Mouse (Mus musculus) E14TG2a.4 (cell line): ENCODE results near the gene Picalm.
"Not testable (repeated sequence)": the region's sequence is repeated elsewhere in the genome, so short reads cannot be mapped to it uniquely, and the experiment has no call there.

ENCODE experiments used
- H3K27me3 ChIP-seq: 2 replicates; pipeline ENCODE4 v1.6.1; 2014; ENCODE audit warnings: low read length, control low read depth; ENCODE audit not compliant: insufficient read depth
- H3K36me3 ChIP-seq: 2 replicates; pipeline ENCODE4 v1.6.1; 2014; ENCODE audit warnings: low read length, control low read depth; ENCODE audit not compliant: insufficient read depth
- H3K4me1 ChIP-seq: replicated peaks from 2 replicates; pipeline ENCODE4 v1.6.1; 2014; ENCODE audit warnings: low read depth, low read length, control low read depth
- H3K4me3 ChIP-seq: replicated peaks from 2 replicates; pipeline ENCODE4 v1.5.1; 2014; ENCODE audit warnings: mild to moderate bottlenecking, low read length
- H3K9me3 ChIP-seq: 2 replicates; pipeline ENCODE4 v1.6.1; 2014; ENCODE audit warnings: low read length, control low read depth
- CTCF ChIP-seq: conservative IDR thresholded peaks from 2 replicates; pipeline ENCODE4 v1.5.1; 2014; ENCODE audit warnings: low read length
- NANOG ChIP-seq: IDR thresholded peaks from 2 replicates; pipeline ENCODE4 v1.6.1; 2014; ENCODE audit warnings: borderline replicate concordance, low read length, mixed read lengths
- POU5F1 ChIP-seq: IDR thresholded peaks from 2 replicates; pipeline ENCODE4 v1.6.1; 2014; ENCODE audit warnings: low read length, borderline replicate concordance

Picalm gene

DNA sequence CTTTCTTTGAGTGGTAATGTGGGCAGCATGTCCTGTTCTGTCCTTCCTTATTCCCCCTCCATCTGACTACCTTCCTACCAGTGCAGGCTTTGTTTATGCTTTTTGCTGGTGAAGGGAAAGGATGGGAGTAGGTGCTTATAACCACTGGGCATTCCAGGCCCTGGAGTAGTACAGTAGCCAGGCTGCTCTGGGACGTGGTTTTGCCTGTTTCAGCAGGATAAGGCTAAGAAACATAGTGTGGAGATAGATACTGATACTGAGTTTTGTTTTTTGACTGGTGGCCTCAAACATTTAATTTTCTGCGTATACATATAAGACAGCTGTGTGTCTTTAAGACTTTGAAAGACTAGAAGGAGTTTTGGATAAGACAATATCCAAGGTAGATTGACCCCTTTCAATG lies 73.9 kb downstream of the Picalm start:
- H3K4me3 ChIP-seq, result no peak overlapping the region
- no peaks in the 10 kb centered on the region for H3K27me3 ChIP-seq
- no peaks in the 10 kb centered on the region for H3K9me3 ChIP-seq
- H3K36me3 ChIP-seq, result peaks cover 65% of the 10 kb centered on the region
- H3K4me1 ChIP-seq, result no peaks in the 10 kb centered on the region; the same call in 1 of the 2 replicates
- TF ChIP-seq NANOG, result no peak
- no peak for TF ChIP-seq CTCF
- TF ChIP-seq POU5F1, result no peak

DNA sequence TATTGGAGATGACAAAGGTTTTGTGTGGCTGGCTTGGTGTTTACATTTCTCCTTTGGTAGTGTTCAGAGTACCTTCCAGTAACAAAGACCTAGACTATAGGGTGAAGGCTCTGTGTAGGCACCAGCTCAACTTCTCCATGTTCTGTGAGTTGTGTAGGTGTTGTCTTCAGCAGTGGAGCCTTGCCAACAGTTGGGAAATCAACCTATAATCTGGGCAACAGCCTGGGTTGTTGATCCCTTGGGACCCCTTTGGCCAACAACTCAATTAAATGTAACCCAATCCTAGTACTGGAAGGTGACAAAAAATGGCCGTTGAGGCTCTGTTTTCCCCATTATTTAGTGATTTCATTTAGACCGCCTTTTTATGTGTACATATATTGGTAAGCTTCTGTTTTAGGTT lies 80.1 kb downstream of the Picalm start:
- no peak for TF ChIP-seq NANOG
- no peak for TF ChIP-seq POU5F1
- TF ChIP-seq CTCF, result no peak
- H3K4me3 ChIP-seq, result no peak overlapping the region
- H3K27me3 ChIP-seq, result no peaks in the 10 kb centered on the region
- H3K4me1 ChIP-seq, result no peaks in the 10 kb centered on the region; the same call in none of the 2 replicates
- peaks cover 22% of the 10 kb centered on the region for H3K9me3 ChIP-seq
- H3K36me3 ChIP-seq, result peaks cover 41% of the 10 kb centered on the region

DNA sequence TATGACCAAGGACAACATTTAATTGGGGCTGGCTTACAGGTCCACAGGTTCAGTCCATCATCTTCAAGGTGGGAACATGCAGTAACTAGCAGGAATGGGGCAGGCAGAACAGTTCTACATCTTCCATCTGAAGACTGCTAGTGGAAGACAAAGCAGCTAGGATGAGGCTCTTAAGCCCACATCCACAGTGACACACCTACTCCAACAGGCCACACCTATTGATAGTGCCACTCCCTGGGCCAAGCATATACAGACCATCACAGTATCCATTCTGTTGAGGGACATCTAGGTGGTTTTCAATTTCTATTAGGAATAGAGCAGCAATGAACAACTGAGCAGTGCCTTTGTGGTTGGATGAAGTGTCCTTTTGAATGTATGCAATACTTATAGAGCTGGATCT lies 80.9 kb downstream of the Picalm start:
- H3K36me3 ChIP-seq, result peaks cover 36% of the 10 kb centered on the region
- H3K27me3 ChIP-seq, result no peaks in the 10 kb centered on the region
- no peaks in the 10 kb centered on the region; the same call in 1 of the 2 replicates for H3K4me1 ChIP-seq
- no peak overlapping the region for H3K4me3 ChIP-seq
- H3K9me3 ChIP-seq, result peaks cover 25% of the 10 kb centered on the region
- TF ChIP-seq POU5F1 (no peak), NANOG (no peak), CTCF (no peak)

DNA sequence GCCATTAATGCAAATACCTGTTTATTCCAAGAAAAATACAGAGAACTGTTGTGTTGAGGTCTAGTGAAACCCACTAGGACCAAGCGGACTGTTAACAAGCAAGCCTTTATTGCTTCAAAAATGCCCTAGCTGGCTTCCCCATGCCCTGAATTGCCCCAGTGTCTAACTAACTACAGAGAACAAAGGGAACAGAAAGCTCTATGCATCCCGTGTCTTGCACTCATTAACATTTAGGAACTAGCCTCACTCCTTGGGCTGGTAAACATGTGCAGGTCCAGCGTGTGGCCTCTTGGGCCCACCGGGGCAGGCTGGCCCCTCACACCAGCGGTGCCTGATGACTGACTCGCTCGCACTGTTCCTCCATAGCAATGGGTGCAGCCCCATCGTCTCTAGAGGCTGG lies 86.5 kb downstream of the Picalm start:
- Histone ChIP-seq H3K27me3 (no peaks in the 10 kb centered on the region), H3K4me1 (no peaks in the 10 kb centered on the region), H3K9me3 (peaks cover 25% of the 10 kb centered on the region), H3K36me3 (no peaks in the 10 kb centered on the region), H3K4me3 (no peak overlapping the region)
- TF ChIP-seq NANOG (no peak), POU5F1 (no peak), CTCF (no peak)

DNA sequence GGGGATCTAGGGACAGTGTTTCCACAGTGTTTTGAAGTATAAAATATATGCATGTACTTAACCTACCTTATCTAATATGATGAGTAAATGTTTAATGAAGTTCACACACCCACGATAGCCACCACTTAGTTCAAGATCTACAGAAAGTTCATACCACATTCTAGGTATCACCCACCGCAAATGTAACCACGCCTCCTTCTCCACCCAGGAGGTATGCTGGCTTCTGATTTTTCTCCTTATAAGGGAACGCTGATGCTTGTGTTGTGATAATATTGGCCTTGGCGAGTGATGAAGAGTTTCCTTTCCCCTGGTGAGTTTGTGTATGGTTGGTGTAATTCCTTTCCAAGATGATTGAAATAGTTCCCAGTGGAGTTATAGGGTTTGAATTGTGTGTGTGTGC lies 88.1 kb downstream of the Picalm start:
- no peaks in the 10 kb centered on the region for H3K4me1 ChIP-seq

DNA sequence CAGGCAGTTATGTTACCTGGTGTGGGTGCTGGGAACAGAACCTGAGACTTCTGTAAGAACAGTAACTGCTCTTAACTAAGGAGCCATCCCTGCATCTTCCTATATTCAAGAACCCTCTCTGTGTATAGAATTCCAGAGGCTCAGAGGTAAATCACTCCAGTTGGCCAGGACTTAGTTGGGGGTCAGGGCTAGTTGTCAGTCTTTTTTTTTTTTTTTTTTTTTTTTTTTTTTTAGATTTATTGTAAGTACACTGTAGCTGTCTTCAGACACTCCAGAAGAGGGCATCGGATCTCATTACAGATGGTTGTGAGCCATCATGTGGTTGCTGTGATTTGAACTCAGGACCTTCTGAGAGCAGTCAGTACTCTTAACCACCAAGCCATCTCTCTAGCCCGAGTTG lies 91.5 kb downstream of the Picalm start:
- Histone ChIP-seq H3K27me3 (no peaks in the 10 kb centered on the region), H3K4me3 (no peak overlapping the region), H3K9me3 (no peaks in the 10 kb centered on the region), H3K36me3 (no peaks in the 10 kb centered on the region), H3K4me1 (no peaks in the 10 kb centered on the region)
- TF ChIP-seq CTCF (no peak), NANOG (no peak), POU5F1 (no peak)

More for the DNA sequence above, 88.1 kb downstream of the Picalm start:
- H3K36me3 ChIP-seq, result no peaks in the 10 kb centered on the region
- H3K27me3 ChIP-seq, result no peaks in the 10 kb centered on the region
- peaks cover 22% of the 10 kb centered on the region for H3K9me3 ChIP-seq
- TF ChIP-seq CTCF (no peak), NANOG (no peak), POU5F1 (no peak)
- H3K4me3 ChIP-seq, result no peak overlapping the region

DNA sequence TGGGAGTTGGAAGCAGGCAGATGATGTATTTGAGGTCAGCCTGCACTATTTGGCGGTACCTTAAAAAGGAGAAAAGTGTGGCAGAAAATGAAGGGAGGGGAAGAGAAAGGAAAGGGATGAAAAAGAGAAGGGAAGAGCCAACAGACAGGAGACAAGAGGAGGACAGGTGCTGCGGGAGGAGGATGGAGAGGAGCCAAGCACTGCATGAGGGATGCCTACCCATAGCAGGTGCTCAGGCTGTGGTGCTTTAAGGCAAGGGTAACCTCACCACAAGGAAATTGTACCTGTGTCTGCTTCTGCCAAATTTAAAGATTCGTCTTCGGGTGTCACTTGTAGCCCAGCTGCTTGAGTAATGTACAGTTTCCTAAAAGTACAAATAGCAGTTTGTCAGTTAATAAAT lies 98.1 kb downstream of the Picalm start:
- TF ChIP-seq POU5F1, result no peak
- TF ChIP-seq CTCF, result no peak
- no peak for TF ChIP-seq NANOG

DNA sequence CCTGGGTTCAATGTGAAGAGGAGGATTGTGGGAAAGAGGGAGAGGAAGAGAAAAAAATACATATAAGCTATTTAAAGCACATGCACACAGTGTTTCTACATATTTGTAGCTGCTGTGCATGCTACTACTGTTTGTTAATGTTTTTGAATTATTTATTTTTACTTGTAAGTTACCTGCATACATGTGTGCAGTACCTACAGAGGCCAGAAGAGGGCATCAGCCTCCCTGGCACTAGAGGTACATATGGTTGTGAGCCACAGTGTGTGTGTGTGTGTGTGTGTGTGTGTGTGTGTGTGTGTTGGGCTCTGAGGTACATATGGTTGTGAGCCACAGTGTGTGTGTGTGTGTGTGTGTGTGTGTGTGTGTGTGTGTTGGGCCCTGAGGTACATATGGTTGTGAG lies 98.9 kb downstream of the Picalm start:
- not testable (repeated sequence) for H3K27me3 ChIP-seq, H3K36me3 ChIP-seq, H3K4me3 ChIP-seq, H3K4me1 ChIP-seq, H3K9me3 ChIP-seq
- TF ChIP-seq CTCF, result peak; percentile 67

More for the DNA sequence above, 98.1 kb downstream of the Picalm start:
- Histone ChIP-seq H3K36me3 (no peaks in the 10 kb centered on the region), H3K4me1 (no peaks in the 10 kb centered on the region), H3K4me3 (no peak overlapping the region), H3K27me3 (no peaks in the 10 kb centered on the region), H3K9me3 (no peaks in the 10 kb centered on the region)

DNA sequence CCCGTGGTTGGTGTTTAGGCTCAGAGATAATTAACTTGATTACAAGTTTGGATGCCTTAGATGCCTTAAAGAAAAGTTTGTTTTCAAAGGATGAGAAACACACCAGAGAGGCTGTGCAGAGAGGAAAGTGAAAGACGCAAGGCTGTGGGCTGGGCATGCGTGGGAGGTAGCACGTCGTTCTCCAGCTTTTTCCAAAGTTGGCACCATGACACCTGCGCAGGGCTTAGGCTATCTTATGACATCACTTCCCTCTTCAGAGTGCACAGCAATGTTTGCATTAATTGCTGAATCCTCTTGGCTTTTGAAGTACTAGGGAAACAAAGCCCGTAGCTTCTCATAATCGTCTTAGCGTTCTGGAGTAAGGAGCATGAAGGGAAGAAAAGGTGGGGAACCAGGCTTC lies 101.4 kb downstream of the Picalm start:
- H3K4me1 ChIP-seq, result peaks cover 3% of the 10 kb centered on the region; the same call in 1 of the 2 replicates
- no peak for TF ChIP-seq CTCF
- no peak for TF ChIP-seq POU5F1
- no peak for TF ChIP-seq NANOG

More for the DNA sequence above, 101.4 kb downstream of the Picalm start:
- Histone ChIP-seq H3K27me3 (peaks cover 3% of the 10 kb centered on the region; the same call in 1 of the 2 replicates), H3K9me3 (peaks cover 3% of the 10 kb centered on the region; the same call in 1 of the 2 replicates), H3K36me3 (no peaks in the 10 kb centered on the region), H3K4me3 (no peak overlapping the region)
